Mouse (Mus musculus) lung, adult 18-20 months (tissue): ENCODE data around the gene Klk1b11.
"Not testable (repeated sequence)": the region's sequence is repeated elsewhere in the genome, so short reads cannot be mapped to it uniquely, and the experiment has no call there.

Experiments used
- DNase-seq, 2 experiments: peaks; one replicate each; pipeline ENCODE4 v3.0.0; 2022; ENCODE audit warnings: mixed read lengths in 2 of 2

The Klk1b11 gene

DNA sequence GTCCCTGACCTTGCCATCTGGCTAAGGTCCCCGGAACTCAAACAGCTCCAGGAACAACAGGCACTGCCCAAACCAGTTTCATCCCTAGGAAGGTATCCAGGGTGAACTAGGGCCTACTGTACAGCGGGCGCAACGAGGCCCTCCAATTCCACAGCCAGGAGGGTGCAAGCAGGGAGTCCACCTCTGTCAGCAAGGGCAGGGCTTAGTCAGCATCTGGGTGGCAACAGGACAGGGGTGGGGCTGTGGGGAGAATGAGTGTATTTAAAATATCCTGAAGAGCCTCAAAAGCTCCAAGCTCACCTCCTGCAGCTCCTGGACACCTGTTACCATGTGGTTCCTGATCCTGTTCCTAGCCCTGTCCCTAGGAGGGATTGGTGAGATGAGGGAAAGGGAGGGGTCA is at the start of gene Klk1b11:
Gene Klk1b11, plus strand, starts transcription at position 301 of the 400 bp plus-strand sequence.
- DNase-seq = not testable (repeated sequence)

- no peak for DNase-seq
Observed at GRCm38 (mm10) chr7:43950364-43950763, 45.3 kb upstream of the Klk1b11 start, which contains the start of gene Klk1b8. Gene Klk1b8 (plus strand): TSS chr7:43950664.

- no peak for DNase-seq
Observed at GRCm38 (mm10) chr7:43952703-43953102, 43.0 kb upstream of the Klk1b11 start.

DNA sequence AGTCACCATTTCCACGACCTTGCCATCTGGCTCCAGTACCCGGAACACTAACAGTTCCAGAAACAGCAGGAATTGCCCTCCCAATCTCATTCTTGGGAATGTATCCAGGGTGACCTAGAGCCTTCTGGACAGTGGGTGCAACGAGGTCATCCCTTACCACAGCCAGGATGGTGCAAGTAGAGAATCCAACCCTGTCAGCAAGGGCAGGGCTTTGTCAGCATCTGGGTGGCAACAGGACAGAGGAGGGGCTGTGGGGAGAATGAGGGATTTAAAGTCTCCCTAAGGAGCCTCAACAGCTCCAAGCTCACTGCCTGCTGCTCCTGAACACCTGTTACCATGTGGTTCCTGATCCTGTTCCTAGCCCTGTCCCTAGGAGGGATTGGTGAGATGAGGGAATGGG is 29.2 kb upstream of the Klk1b11 start, which contains the start of gene Klk1b1:
Gene Klk1b1, plus strand, starts transcription at position 301 of the 400 bp plus-strand sequence.
- no peak for DNase-seq

DNA sequence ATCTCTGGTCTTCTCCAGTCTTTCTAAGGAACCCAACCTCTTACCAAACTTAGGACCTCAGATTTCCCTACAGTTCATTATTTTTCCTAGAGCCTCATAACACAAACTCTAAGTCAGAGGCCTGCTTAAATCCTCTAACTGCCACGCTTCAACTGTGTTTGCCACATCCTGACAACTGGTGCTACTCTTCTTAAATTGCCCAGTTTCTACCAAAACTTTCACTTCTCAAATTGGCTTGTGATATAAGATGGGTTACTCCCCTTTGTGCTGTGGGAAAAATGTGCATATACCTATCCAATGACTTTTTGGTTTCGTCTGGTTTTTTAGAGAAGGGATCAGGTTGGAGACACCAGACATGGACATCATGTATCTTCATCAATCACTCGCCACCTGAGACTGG is 28.6 kb upstream of the Klk1b11 start:
- no peak for DNase-seq

- no peak for DNase-seq
Observed at GRCm38 (mm10) chr7:43967612-43968011, 28.1 kb upstream of the Klk1b11 start.

GRCm38 (mm10) chr7:43975761-43976160 is 19.9 kb upstream of the Klk1b11 start, which contains the start of gene Klk1b9:
Gene Klk1b9 (plus strand): TSS chr7:43976061.
- not testable (repeated sequence) for DNase-seq

GRCm38 (mm10) chr7:43985657-43986056 is 10.0 kb upstream of the Klk1b11 start:
- DNase-seq = no peak

DNA sequence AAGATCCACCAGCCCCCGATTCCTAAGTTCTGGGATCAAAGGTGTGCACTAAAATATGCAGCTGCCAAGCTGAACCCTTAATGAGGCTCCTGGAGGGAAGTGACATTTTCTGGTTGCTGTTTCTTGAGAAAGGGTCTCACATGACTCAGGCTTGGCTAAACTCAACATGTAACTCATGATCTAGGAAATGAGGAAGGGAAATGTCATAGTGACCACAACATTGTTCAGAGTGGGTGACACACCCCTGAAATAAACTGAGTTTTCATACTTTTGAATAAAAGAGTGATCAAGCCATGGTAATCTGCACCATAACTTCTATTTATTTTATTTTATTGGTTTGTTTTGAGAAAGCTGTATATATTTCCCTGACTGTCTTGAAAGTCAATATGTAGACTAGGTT is 856 bp upstream of the Klk1b11 start:
- not testable (repeated sequence) for DNase-seq

DNA sequence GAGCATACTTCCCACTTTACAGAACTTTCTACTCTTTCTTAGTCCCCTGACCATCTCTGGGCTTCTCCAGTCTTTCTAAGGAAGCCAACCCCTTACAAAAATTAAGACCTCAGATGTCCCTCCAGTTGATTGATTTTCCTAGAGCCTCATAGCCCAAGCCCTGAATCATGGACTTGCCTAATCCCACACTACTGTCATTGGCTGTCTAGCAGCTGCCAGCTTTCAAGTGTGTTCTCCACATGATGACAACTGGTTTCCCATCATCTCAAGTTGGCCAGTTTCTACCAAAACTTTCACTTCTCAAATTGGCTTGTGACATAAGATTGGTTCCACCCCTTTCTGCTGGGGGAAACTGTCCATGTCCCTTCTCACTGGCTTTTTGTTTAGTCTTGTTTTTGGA is 9.2 kb downstream of the Klk1b11 start:
- DNase-seq = no peak

DNA sequence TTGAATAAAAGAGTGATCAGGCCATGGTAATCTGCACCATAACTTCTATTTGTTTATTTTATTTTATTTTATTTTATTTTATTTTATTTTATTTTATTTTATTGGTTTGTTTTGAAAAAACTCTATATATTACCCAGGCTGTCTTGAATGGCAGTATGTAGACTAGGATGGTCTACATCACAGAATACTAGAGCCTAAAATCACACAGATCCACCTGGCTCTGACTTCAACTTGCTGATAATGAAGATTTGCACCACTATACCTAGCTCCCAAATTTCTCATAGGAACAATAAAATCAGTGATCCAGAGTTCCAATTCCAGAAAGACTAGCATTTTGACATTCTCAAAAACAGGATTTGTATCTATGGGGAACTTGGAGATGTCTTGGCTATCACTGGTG is 16.2 kb downstream of the Klk1b11 start, which contains the start of gene Klk1b26:
Gene Klk1b26, plus strand, starts transcription at position 301 of the 400 bp plus-strand sequence.
- DNase-seq = not testable (repeated sequence)

DNA sequence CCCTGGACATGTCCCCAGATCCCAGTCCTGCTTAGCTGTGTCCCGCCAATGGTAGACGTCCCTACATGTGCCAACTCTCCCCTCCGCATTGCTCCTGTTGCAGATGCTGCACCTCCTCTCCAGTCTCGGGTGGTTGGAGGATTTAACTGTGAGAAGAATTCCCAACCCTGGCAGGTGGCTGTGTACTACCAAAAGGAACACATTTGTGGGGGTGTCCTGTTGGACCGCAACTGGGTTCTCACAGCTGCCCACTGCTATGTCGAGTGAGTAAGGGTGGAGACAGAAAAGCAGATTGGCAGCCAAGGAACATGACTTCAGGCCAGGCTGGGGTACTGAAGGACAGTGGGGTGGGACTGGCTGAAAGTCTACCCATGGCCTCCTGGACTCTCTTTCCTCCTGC is 19.0 kb downstream of the Klk1b11 start:
- DNase-seq = not testable (repeated sequence)

- DNase-seq = no peak
Observed at GRCm38 (mm10) chr7:44015071-44015470, 19.4 kb downstream of the Klk1b11 start.
